Mouse (Mus musculus) midbrain, embryonic 11.5 days (tissue): Measurements from ENCODE around the gene Cldn10. TPM values are rescaled to one million over a fixed set of nuclear protein-coding genes. Genes with fewer than 3 reads are reported as not detected.

Source experiments
- ATAC-seq: fragments of 200-750 bp; cut with Nextera tagmentation; 2 replicates; pipeline ENCODE4 v1.8.0; 2017; ENCODE audit warnings: moderate TSS enrichment, moderate library complexity; ENCODE audit not compliant: low FRiP score
- DNase-seq: peaks from one replicate; pipeline ENCODE4 v3.0.0; 2015; ENCODE audit warnings: low spot score; ENCODE audit errors: missing footprints
- H3K27ac ChIP-seq: fragments of 300-500 bp; sonication (generic); 2 replicates; pipeline ENCODE4 v1.5.1; 2014; ENCODE audit warnings: low read depth, low read length
- H3K27me3 ChIP-seq: fragments of 300-500 bp; sonication (generic); 2 replicates; pipeline ENCODE4 v1.6.1; 2014; ENCODE audit warnings: mild to moderate bottlenecking, low read length, moderate library complexity, mixed read lengths; ENCODE audit not compliant: control insufficient read depth, insufficient read depth
- H3K36me3 ChIP-seq: fragments of 300-500 bp; sonication (generic); 2 replicates; pipeline ENCODE4 v1.6.1; 2014; ENCODE audit warnings: mild to moderate bottlenecking, low read length, moderate library complexity, mixed read lengths; ENCODE audit not compliant: control insufficient read depth, insufficient read depth
- H3K4me1 ChIP-seq: fragments of 300-500 bp; sonication (generic); 2 replicates; pipeline ENCODE4 v1.6.1; 2014; ENCODE audit warnings: low read length; ENCODE audit not compliant: control insufficient read depth, insufficient read depth
- H3K4me2 ChIP-seq: fragments of 300-500 bp; sonication (generic); 2 replicates; pipeline ENCODE4 v1.6.1; 2014; ENCODE audit warnings: mild to moderate bottlenecking, moderate library complexity
- H3K4me3 ChIP-seq: fragments of 300-500 bp; sonication (generic); 2 replicates; pipeline ENCODE4 v1.5.1; 2014; ENCODE audit warnings: low read depth, low read length
- H3K9ac ChIP-seq: fragments of 300-500 bp; sonication (generic); 2 replicates; pipeline ENCODE4 v1.6.1; 2014; ENCODE audit warnings: low read length
- H3K9me3 ChIP-seq: fragments of 300-500 bp; sonication (generic); 2 replicates; pipeline ENCODE4 v1.6.1; 2016; ENCODE audit warnings: low read length; ENCODE audit not compliant: control insufficient read depth
- WGBS: fragments of 180-500 bp; shearing (Covaris S2); extraction: QIAGEN DNeasy Blood & Tissue Kit; methylation state at CpG from one replicate; pipeline ENCODE4 v1.1.7; 2014; 5-methylcytosine and 5-hydroxymethylcytosine counted together
- polyA plus RNA-seq: library from polyadenylated mRNA; unstranded; fragments of >200 nt; fragmentation: Nextera tagmentation; extraction: Ambion mirVana; gene quantifications from 2 replicates; pipeline ENCODE4 v1.2.1, GENCODE M21; 2014

The Cldn10 gene
- polyA plus RNA-seq, 1 experiment from 2014 or later, result 0.86 TPM

GRCm38 (mm10) chr14:118899940-118900339, 112.2 kb downstream of the Cldn10 start:
- ATAC-seq, result no peak

GRCm38 (mm10) chr14:118900911-118901310, 113.2 kb downstream of the Cldn10 start:
- H3K27me3 ChIP-seq, result no peaks in the 10 kb centered on the region
- H3K4me1 ChIP-seq, result no peaks in the 10 kb centered on the region
- no peak overlapping the region for H3K4me3 ChIP-seq
- no peak overlapping the region for H3K9ac ChIP-seq
- H3K9me3 ChIP-seq, result peaks cover 4% of the 10 kb centered on the region; the same call in 1 of the 2 replicates
- no peak overlapping the region for H3K4me2 ChIP-seq
- ATAC-seq (no peak), DNase-seq (no peak)
- 97% methylated on average over 1 of the region's 1 CpGs for WGBS
- no peak overlapping the region for H3K27ac ChIP-seq
- peaks cover 21% of the 10 kb centered on the region for H3K36me3 ChIP-seq

More at GRCm38 (mm10) chr14:118899940-118900339, 112.2 kb downstream of the Cldn10 start:
- 86% methylated on average over 11 of the region's 11 CpGs for WGBS
- peaks cover 25% of the 10 kb centered on the region for H3K36me3 ChIP-seq
- no peak overlapping the region for H3K27ac ChIP-seq
- no peaks in the 10 kb centered on the region for H3K4me1 ChIP-seq
- no peaks in the 10 kb centered on the region for H3K27me3 ChIP-seq
- no peak overlapping the region for H3K4me2 ChIP-seq
- H3K9me3 ChIP-seq, result peaks cover 4% of the 10 kb centered on the region; the same call in 1 of the 2 replicates
- H3K9ac ChIP-seq, result no peak overlapping the region
- no peak overlapping the region for H3K4me3 ChIP-seq
- DNase-seq, result no peak

- H3K9me3 ChIP-seq, result peaks cover 4% of the 10 kb centered on the region; the same call in 1 of the 2 replicates
- no peaks in the 10 kb centered on the region for H3K4me1 ChIP-seq
- no peak overlapping the region for H3K9ac ChIP-seq
- no peaks in the 10 kb centered on the region for H3K27me3 ChIP-seq
- 84% methylated on average over 3 of the region's 3 CpGs for WGBS
- DNase-seq (no peak), ATAC-seq (no peak)
- no peak overlapping the region for H3K4me3 ChIP-seq
- H3K27ac ChIP-seq, result no peak overlapping the region
- H3K36me3 ChIP-seq, result peaks cover 21% of the 10 kb centered on the region
- H3K4me2 ChIP-seq, result no peak overlapping the region
Observed at GRCm38 (mm10) chr14:118903397-118903796, 115.7 kb downstream of the Cldn10 start.

DNA sequence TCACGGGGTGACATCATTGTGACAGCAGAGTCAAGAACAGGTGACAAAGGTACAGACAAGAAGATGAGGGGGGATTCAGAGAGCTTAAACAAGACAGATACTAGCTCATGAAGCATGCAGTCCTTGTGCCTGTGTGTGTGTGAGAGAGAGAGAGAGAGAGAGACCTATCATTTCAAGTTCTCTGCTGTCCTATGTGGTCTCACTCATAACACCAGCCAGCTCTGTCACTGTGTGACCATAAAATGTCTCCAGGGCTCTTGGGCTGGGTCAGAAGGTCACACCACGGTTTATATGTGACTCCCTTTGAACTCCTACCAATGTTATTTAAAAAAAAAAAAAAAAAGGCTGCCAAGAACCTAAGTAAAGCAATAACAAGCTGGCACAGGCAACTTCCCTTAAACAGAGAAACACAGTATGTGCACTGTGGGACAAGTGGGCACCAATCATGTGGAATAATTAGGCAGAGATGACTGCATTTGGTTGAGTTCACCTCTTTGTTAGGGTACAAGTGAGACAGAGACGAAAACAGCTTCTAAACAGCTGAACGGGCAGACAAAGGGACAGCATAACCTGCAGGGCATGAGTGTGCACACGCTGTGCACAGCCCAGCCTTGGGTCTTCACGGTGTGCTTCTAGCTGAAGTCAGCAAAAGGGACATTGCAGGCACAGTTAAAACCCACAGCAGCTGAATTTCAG, 116.3 kb downstream of the Cldn10 start:
- ATAC-seq (no peak), DNase-seq (no peak)
- no peak overlapping the region for H3K4me3 ChIP-seq
- H3K27me3 ChIP-seq, result no peaks in the 10 kb centered on the region
- H3K9ac ChIP-seq, result no peak overlapping the region
- peaks cover 21% of the 10 kb centered on the region for H3K36me3 ChIP-seq
- H3K27ac ChIP-seq, result no peak overlapping the region
- H3K4me2 ChIP-seq, result no peak overlapping the region
- 58% methylated on average over 6 of the region's 6 CpGs for WGBS
- no peaks in the 10 kb centered on the region for H3K4me1 ChIP-seq
- H3K9me3 ChIP-seq, result peaks cover 4% of the 10 kb centered on the region; the same call in 1 of the 2 replicates

DNA sequence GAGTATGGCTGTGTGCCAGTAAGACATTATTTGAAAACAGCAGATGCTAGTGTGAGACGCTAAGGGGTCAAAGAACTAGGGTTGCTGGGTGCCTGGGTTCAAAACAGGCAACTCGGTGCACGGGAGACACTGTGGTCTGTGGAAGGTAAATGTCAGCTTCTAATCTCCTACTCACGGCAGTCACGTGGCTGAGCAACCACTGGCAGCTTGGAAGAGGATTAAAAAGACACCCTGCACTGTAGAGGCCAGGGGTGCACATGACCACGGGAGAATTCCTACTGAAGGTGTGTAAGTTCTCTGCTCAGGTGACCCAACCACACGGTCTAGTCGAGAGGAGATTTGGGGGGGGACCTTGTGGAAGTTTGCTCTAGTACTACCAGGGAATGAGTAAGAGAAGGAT, 119.9 kb downstream of the Cldn10 start:
- Histone ChIP-seq H3K27me3 (no peaks in the 10 kb centered on the region), H3K9ac (no peak overlapping the region), H3K4me2 (no peak overlapping the region), H3K36me3 (peaks cover 6% of the 10 kb centered on the region), H3K9me3 (no peaks in the 10 kb centered on the region), H3K4me1 (no peaks in the 10 kb centered on the region), H3K27ac (no peak overlapping the region), H3K4me3 (no peak overlapping the region)
- no peak for ATAC-seq
- DNase-seq, result no peak
- WGBS, result 89% methylated on average over 8 of the region's 8 CpGs

DNA sequence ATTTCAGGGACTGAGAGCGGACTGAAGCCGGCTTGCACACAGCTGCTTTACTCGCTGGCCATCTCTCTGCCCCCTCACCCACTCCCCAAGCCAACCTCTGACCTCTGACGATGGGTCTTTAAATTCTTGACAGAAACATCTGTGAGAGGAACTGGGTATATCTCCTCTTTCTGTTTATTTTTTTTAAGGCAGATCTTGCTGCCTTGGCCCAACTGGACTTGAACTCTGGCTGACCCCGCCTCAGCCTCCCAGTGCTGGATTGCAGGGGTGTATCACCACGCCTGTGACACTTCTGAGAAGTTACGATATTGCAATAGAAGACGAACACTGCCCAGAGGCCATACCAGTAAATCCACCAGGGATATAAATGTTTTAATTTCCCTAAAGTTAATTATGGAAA, 122.2 kb downstream of the Cldn10 start:
- no peaks in the 10 kb centered on the region for H3K9me3 ChIP-seq
- H3K36me3 ChIP-seq, result peaks cover 4% of the 10 kb centered on the region
- no peaks in the 10 kb centered on the region for H3K27me3 ChIP-seq
- ATAC-seq (no peak), DNase-seq (peak; percentile 78)
- no peak overlapping the region for H3K27ac ChIP-seq
- H3K4me3 ChIP-seq, result no peak overlapping the region
- no peaks in the 10 kb centered on the region for H3K4me1 ChIP-seq
- H3K9ac ChIP-seq, result no peak overlapping the region
- WGBS, result 92% methylated on average over 8 of the region's 8 CpGs
- H3K4me2 ChIP-seq, result no peak overlapping the region

DNA sequence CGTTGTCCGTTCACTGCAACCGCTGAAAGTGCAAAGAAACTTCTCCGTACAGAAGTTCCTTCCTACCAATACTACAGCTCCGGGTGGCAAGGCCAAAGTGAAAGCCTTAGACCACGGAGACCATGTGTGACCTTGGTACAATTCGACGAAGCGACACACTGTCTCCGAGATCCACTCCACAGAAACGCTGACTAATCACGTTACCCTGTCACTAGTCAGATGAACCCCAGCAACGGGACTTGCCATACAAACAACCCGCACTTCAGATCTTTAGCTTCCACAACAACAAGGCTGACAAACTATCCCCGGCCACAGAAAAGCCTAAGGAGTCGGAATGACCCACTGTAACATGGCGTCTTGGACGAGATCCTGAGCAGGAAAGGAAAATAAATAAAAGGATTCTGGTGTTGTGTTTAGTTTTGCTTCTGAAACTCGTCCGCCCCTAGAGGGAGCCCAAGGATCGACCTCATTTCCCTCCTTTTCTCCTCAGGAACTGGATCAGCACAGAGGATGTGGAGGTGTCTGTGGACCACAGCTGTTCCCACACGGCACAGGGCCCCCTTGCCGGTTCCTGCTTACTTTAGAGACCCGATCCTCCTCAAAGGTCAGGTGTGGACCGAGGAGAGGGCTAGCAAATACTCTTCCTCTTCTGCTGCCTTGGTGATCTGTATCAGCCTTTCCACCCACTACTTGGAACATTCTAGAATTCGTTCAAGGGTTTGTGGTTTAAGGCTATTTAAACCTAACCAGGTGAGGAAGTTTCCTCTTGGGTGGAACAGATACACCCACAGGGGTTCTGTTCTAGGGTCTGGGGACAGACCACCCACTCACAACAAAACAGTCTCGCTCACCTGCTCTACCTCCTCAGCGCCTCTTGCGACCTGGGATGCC, 122.9 kb downstream of the Cldn10 start:
- Histone ChIP-seq H3K4me1 (no peaks in the 10 kb centered on the region), H3K4me2 (no peak overlapping the region), H3K4me3 (no peak overlapping the region), H3K36me3 (peaks cover 4% of the 10 kb centered on the region), H3K9me3 (no peaks in the 10 kb centered on the region), H3K27ac (no peak overlapping the region), H3K27me3 (no peaks in the 10 kb centered on the region), H3K9ac (no peak overlapping the region)
- peak; percentile 91 for DNase-seq
- WGBS, result 69% methylated on average over 29 of the region's 29 CpGs
- 0 out of 2 replicates have a peak, but pooled peaks have one; percentile 25 for ATAC-seq

- WGBS, result 90% methylated on average over 6 of the region's 6 CpGs
- Histone ChIP-seq H3K4me3 (no peak overlapping the region), H3K4me1 (no peaks in the 10 kb centered on the region), H3K9me3 (no peaks in the 10 kb centered on the region), H3K36me3 (peaks cover 4% of the 10 kb centered on the region), H3K4me2 (no peak overlapping the region), H3K27ac (no peak overlapping the region), H3K27me3 (no peaks in the 10 kb centered on the region), H3K9ac (no peak overlapping the region)
- DNase-seq (peak; percentile 77), ATAC-seq (no peak)
Observed at GRCm38 (mm10) chr14:118911521-118911920, 123.8 kb downstream of the Cldn10 start.

DNA sequence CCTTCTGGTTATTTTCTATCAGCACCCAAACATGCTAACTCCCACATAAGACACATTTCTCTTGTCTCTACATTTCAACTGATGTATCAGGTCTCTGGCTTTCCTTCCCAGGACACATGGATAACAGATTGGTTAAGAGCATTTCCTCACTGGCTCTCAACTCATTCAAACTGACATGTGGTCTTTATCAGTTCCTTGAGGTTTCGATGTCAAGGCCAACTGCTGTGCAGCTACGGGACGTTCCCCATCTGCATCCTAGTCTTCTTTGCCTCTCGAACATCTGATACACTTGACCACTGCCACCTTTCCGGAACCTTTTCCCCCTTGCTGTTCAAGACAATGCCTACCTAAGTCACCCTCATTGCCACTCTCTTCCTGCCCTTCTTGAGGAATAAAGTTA, 125.9 kb downstream of the Cldn10 start:
- no peaks in the 10 kb centered on the region for H3K27me3 ChIP-seq
- no peak for ATAC-seq
- 75% methylated on average over 5 of the region's 5 CpGs for WGBS
- no peaks in the 10 kb centered on the region for H3K4me1 ChIP-seq
- H3K4me2 ChIP-seq, result no peak overlapping the region
- H3K9ac ChIP-seq, result no peak overlapping the region
- H3K4me3 ChIP-seq, result no peak overlapping the region
- DNase-seq, result peak; percentile 81
- no peak overlapping the region for H3K27ac ChIP-seq
- H3K9me3 ChIP-seq, result no peaks in the 10 kb centered on the region
- peaks cover 4% of the 10 kb centered on the region for H3K36me3 ChIP-seq
